Mouse (Mus musculus) heart, embryonic 15.5 days (tissue): Measurements from ENCODE around the gene St3gal2. TPM values are rescaled to one million over a fixed set of nuclear protein-coding genes. Genes with fewer than 3 reads are reported as not detected.

Experiments used
- ATAC-seq: fragments of 200-750 bp; cut with Nextera tagmentation; replicated peaks from 2 replicates; pipeline ENCODE4 v1.8.0; 2017; ENCODE audit warnings: low read depth, moderate TSS enrichment; ENCODE audit not compliant: insufficient number of reproducible peaks, insufficient read depth, low FRiP score
- H3K27ac ChIP-seq: fragments of 300-500 bp; sonication (generic); 2 replicates; pipeline ENCODE4 v1.5.1; 2015; ENCODE audit warnings: mild to moderate bottlenecking, inconsistent platforms
- H3K27me3 ChIP-seq: fragments of 300-500 bp; sonication (generic); 2 replicates; pipeline ENCODE4 v1.6.1; 2015; ENCODE audit warnings: inconsistent platforms
- H3K36me3 ChIP-seq: fragments of 300-500 bp; sonication (generic); 2 replicates; pipeline ENCODE4 v1.6.1; 2015; ENCODE audit warnings: mild to moderate bottlenecking, inconsistent platforms
- H3K4me1 ChIP-seq: fragments of 300-500 bp; sonication (generic); replicated peaks from 2 replicates; pipeline ENCODE4 v1.6.1; 2015; ENCODE audit warnings: inconsistent platforms
- H3K4me2 ChIP-seq: fragments of 300-500 bp; sonication (generic); 2 replicates; pipeline ENCODE4 v1.6.1; 2015; ENCODE audit warnings: inconsistent platforms, mild to moderate bottlenecking, moderate library complexity
- H3K4me3 ChIP-seq: fragments of 300-500 bp; sonication (generic); 2 replicates; pipeline ENCODE4 v1.5.1; 2015; ENCODE audit warnings: mild to moderate bottlenecking, inconsistent platforms
- H3K9ac ChIP-seq: fragments of 300-500 bp; sonication (generic); 2 replicates; pipeline ENCODE4 v1.6.1; 2015; ENCODE audit warnings: mild to moderate bottlenecking, inconsistent platforms
- H3K9me3 ChIP-seq: fragments of 300-500 bp; sonication (generic); replicated peaks from 2 replicates; pipeline ENCODE4 v1.6.1; 2016; ENCODE audit warnings: inconsistent platforms
- WGBS: fragments of 180-500 bp; shearing (Covaris S2); methylation state at CpG from one replicate; pipeline ENCODE4 v1.1.7; 2015; ENCODE audit warnings: mixed read lengths; 5-methylcytosine and 5-hydroxymethylcytosine counted together
- polyA plus RNA-seq: library from polyadenylated mRNA; unstranded; fragments of >200 nt; fragmentation: Nextera tagmentation; extraction: Ambion mirVana; gene quantifications from 2 replicates; pipeline ENCODE4 v1.2.1, GENCODE M21; 2015

St3gal2 gene
- polyA plus RNA-seq = 15.2 and 17.2 TPM in 2 replicates

GRCm38 (mm10) chr8:110919341-110920031, at the start of gene St3gal2:
Gene St3gal2, plus strand, starts transcription at chr8:110919922.
- Histone ChIP-seq H3K4me1 (peaks cover 22% of the 10 kb centered on the region), H3K9ac (peak within 1 kb of the TSS; percentile 94), H3K4me3 (peak within 1 kb of the TSS; percentile 84), H3K4me2 (peak within 1 kb of the TSS; percentile 73), H3K27ac (peak within 1 kb of the TSS; percentile 81), H3K36me3 (no peaks in the 10 kb centered on the region), H3K9me3 (no peaks in the 10 kb centered on the region), H3K27me3 (no peaks in the 10 kb centered on the region)
- WGBS = under 1% methylated on average over 21 of the region's 36 CpGs
- ATAC-seq = peak; percentile 97

- H3K9me3 ChIP-seq = no peaks in the 10 kb centered on the region
- H3K27ac ChIP-seq = no peak overlapping the region
- H3K27me3 ChIP-seq = no peaks in the 10 kb centered on the region
- H3K4me1 ChIP-seq = no peaks in the 10 kb centered on the region
- H3K36me3 ChIP-seq = peaks cover 83% of the 10 kb centered on the region
- no peak for ATAC-seq
- H3K4me2 ChIP-seq = no peak overlapping the region
- WGBS = 87% methylated on average over 2 of the region's 2 CpGs
- H3K9ac ChIP-seq = no peak overlapping the region
- H3K4me3 ChIP-seq = no peak overlapping the region
These were observed 49.2 kb upstream of the St3gal2 start for GRCm38 (mm10) chr8:110870501-110870900.

- Histone ChIP-seq H3K9me3 (no peaks in the 10 kb centered on the region), H3K9ac (no peak overlapping the region), H3K27me3 (no peaks in the 10 kb centered on the region), H3K4me2 (no peak overlapping the region), H3K4me1 (no peaks in the 10 kb centered on the region), H3K27ac (no peak overlapping the region), H3K4me3 (no peak overlapping the region), H3K36me3 (peaks cover 79% of the 10 kb centered on the region)
- 81% methylated on average over 4 of the region's 4 CpGs for WGBS
- ATAC-seq = no peak
These were observed 41.9 kb upstream of the St3gal2 start for GRCm38 (mm10) chr8:110877862-110878261.

GRCm38 (mm10) chr8:110881741-110882310, 37.9 kb upstream of the St3gal2 start:
- Histone ChIP-seq H3K36me3 (peaks cover 64% of the 10 kb centered on the region), H3K4me2 (no peak overlapping the region), H3K27ac (no peak overlapping the region), H3K4me1 (no peaks in the 10 kb centered on the region), H3K9me3 (no peaks in the 10 kb centered on the region), H3K27me3 (no peaks in the 10 kb centered on the region), H3K9ac (no peak overlapping the region), H3K4me3 (no peak overlapping the region)
- no peak for ATAC-seq
- 96% methylated on average over 10 of the region's 10 CpGs for WGBS

- Histone ChIP-seq H3K36me3 (peaks cover 55% of the 10 kb centered on the region), H3K27ac (no peak overlapping the region), H3K27me3 (no peaks in the 10 kb centered on the region), H3K4me3 (no peak overlapping the region), H3K9me3 (no peaks in the 10 kb centered on the region), H3K4me2 (no peak overlapping the region), H3K4me1 (no peaks in the 10 kb centered on the region), H3K9ac (no peak overlapping the region)
- 92% methylated on average over 18 of the region's 18 CpGs for WGBS
- ATAC-seq = no peak
These were observed 35.9 kb upstream of the St3gal2 start for GRCm38 (mm10) chr8:110883824-110884223.

GRCm38 (mm10) chr8:110886634-110887033, 33.1 kb upstream of the St3gal2 start:
- H3K4me3 ChIP-seq = no peak overlapping the region
- no peaks in the 10 kb centered on the region for H3K9me3 ChIP-seq
- peaks cover 29% of the 10 kb centered on the region for H3K36me3 ChIP-seq
- no peak overlapping the region for H3K4me2 ChIP-seq
- H3K9ac ChIP-seq = no peak overlapping the region
- H3K27me3 ChIP-seq = no peaks in the 10 kb centered on the region
- ATAC-seq = no peak
- WGBS = 80% methylated on average over 3 of the region's 3 CpGs
- H3K27ac ChIP-seq = no peak overlapping the region
- H3K4me1 ChIP-seq = 0 out of 2 replicates have a peak, but pooled peaks cover 2% of the 10 kb centered on the region

GRCm38 (mm10) chr8:110887551-110887950, 32.2 kb upstream of the St3gal2 start:
- no peaks in the 10 kb centered on the region for H3K27me3 ChIP-seq
- no peaks in the 10 kb centered on the region for H3K9me3 ChIP-seq
- H3K4me3 ChIP-seq = no peak overlapping the region
- no peak overlapping the region for H3K4me2 ChIP-seq
- 93% methylated on average over 10 of the region's 10 CpGs for WGBS
- no peak overlapping the region for H3K27ac ChIP-seq
- H3K4me1 ChIP-seq = 0 out of 2 replicates have a peak, but pooled peaks cover 2% of the 10 kb centered on the region
- H3K9ac ChIP-seq = no peak overlapping the region
- ATAC-seq = no peak
- H3K36me3 ChIP-seq = peaks cover 20% of the 10 kb centered on the region

GRCm38 (mm10) chr8:110888441-110888840, 31.3 kb upstream of the St3gal2 start:
- H3K27me3 ChIP-seq = no peaks in the 10 kb centered on the region
- H3K4me1 ChIP-seq = 0 out of 2 replicates have a peak, but pooled peaks cover 2% of the 10 kb centered on the region
- H3K9ac ChIP-seq = no peak overlapping the region
- no peak overlapping the region for H3K4me3 ChIP-seq
- H3K36me3 ChIP-seq = peaks cover 11% of the 10 kb centered on the region
- no peak overlapping the region for H3K4me2 ChIP-seq
- ATAC-seq = no peak
- H3K9me3 ChIP-seq = no peaks in the 10 kb centered on the region
- WGBS = 89% methylated on average over 8 of the region's 8 CpGs
- no peak overlapping the region for H3K27ac ChIP-seq

GRCm38 (mm10) chr8:110888860-110889259, 30.9 kb upstream of the St3gal2 start:
- Histone ChIP-seq H3K9me3 (no peaks in the 10 kb centered on the region), H3K9ac (no peak overlapping the region)
- WGBS = 85% methylated on average over 16 of the region's 16 CpGs

GRCm38 (mm10) chr8:110889904-110890470, 29.7 kb upstream of the St3gal2 start:
- H3K4me3 ChIP-seq = no peak overlapping the region
- WGBS = 54% methylated on average over 12 of the region's 12 CpGs
- H3K27me3 ChIP-seq = no peaks in the 10 kb centered on the region
- no peaks in the 10 kb centered on the region; the same call in 1 of the 2 replicates for H3K36me3 ChIP-seq
- ATAC-seq = no peak
- H3K9me3 ChIP-seq = no peaks in the 10 kb centered on the region
- H3K27ac ChIP-seq = no peak overlapping the region
- no peak overlapping the region for H3K4me2 ChIP-seq
- H3K4me1 ChIP-seq = 0 out of 2 replicates have a peak, but pooled peaks cover 2% of the 10 kb centered on the region
- H3K9ac ChIP-seq = no peak overlapping the region

More at GRCm38 (mm10) chr8:110888860-110889259, 30.9 kb upstream of the St3gal2 start:
- peaks cover 7% of the 10 kb centered on the region for H3K36me3 ChIP-seq
- H3K4me2 ChIP-seq = no peak overlapping the region
- no peak overlapping the region for H3K27ac ChIP-seq
- H3K4me1 ChIP-seq = 0 out of 2 replicates have a peak, but pooled peaks cover 2% of the 10 kb centered on the region
- ATAC-seq = no peak
- H3K4me3 ChIP-seq = no peak overlapping the region
- H3K27me3 ChIP-seq = no peaks in the 10 kb centered on the region

GRCm38 (mm10) chr8:110892040-110892439, 27.7 kb upstream of the St3gal2 start:
- no peak overlapping the region for H3K4me2 ChIP-seq
- no peaks in the 10 kb centered on the region for H3K27me3 ChIP-seq
- H3K4me3 ChIP-seq = no peak overlapping the region
- H3K27ac ChIP-seq = no peak overlapping the region
- no peak for ATAC-seq
- 0 out of 2 replicates have a peak, but pooled peaks cover 2% of the 10 kb centered on the region for H3K4me1 ChIP-seq
- WGBS = 90% methylated on average over 7 of the region's 7 CpGs
- H3K36me3 ChIP-seq = no peaks in the 10 kb centered on the region
- no peak overlapping the region for H3K9ac ChIP-seq
- H3K9me3 ChIP-seq = no peaks in the 10 kb centered on the region
